Mouse (Mus musculus) naive thymus-derived CD4-positive, alpha-beta T cell, adult 5 months (primary cell): Measurements from ENCODE around the gene Hspa4l. TPM values are rescaled to one million over a fixed set of nuclear protein-coding genes. Genes with fewer than 3 reads are reported as not detected.

Experiments used
- polyA plus RNA-seq: library from polyadenylated mRNA; unstranded; fragments of 100-300 nt; shearing (Covaris generic); gene quantifications from one replicate; pipeline ENCODE4 v1.2.1, GENCODE M21; 2017

Hspa4l gene
- 34.9 TPM for polyA plus RNA-seq

GRCm38 (mm10) chr3:40744024-40744835, at the start of gene Hspa4l:
Gene Hspa4l, plus strand, starts transcription at chr3:40744495.

GRCm38 (mm10) chr3:40708655-40709054, 35.6 kb upstream of the Hspa4l start, which contains the start of gene Slc25a31:
Gene Slc25a31, plus strand, starts transcription at chr3:40708855.

DNA sequence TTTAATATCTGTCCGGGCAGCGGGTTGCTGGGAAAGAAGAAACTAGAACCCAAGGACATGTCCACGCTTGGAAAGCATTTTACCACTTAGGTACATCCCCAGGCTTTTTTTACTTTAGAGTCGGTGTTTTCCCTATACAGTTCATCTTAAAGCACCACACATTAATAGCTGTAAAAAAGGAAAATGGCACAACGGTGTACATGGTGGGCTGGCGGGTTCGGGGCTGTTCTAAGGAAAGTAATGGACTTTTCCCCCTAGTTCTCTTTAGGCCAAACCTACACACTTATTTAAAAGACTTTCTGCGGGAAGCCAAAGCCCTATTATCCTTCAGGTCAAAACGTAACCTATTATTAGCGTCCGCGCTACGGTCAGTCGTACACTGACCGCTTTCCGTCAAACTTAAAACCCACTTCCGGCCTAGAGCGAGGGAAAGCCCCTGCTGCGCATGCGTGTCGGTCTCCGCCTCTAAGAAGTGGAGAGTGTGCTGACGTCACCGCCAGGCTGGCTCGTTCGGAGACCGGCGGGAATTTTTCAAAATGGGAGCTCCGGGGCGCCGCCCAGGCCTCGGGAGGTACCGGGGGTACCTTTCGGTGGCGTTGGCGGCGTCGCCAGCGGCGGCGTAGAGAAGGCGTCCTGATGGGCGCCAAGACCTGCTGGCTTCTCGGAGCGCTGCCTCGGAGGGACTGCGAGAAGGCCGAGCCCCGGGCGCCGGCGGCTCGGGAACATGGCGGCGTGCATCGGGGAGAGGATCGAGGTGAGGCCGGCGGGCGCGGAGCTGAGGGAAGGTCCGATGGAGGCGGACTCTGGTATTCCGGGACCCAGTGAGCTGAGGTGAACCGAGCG, 55.5 kb downstream of the Hspa4l start, which contains the start of gene Plk4:
Plk4 (plus strand) TSS at position 490 of the 843 bp plus-strand sequence.

Other genes starting within 250 kb of the Hspa4l start
- 1.4 TPM for gene Intu, start 213.2 kb upstream of the Hspa4l start, polyA plus RNA-seq
- not detected for gene Slc25a31, start 35.6 kb upstream of the Hspa4l start, polyA plus RNA-seq
- 13.8 TPM for gene Plk4, start 55.5 kb downstream of the Hspa4l start, polyA plus RNA-seq
- gene Mfsd8, start 102.4 kb downstream of the Hspa4l start, polyA plus RNA-seq = 12.9 TPM
- gene Abhd18, start 102.5 kb downstream of the Hspa4l start, polyA plus RNA-seq = 14.4 TPM
- 0.44 TPM for gene 1700034I23Rik, start 158.0 kb downstream of the Hspa4l start, polyA plus RNA-seq
- gene Larp1b, start 205.3 kb downstream of the Hspa4l start, polyA plus RNA-seq = 25.8 TPM